Mouse (Mus musculus): Measurements from ENCODE around the gene Tom1l1.

GRCm38 (mm10) chr11:90657527-90657926, 30.6 kb downstream of the Tom1l1 start:
- TF ChIP-seq EP300 (IDR thresholded peaks at IDR 0.05; ENCODE audit: low read depth in 1 of 2, low read length in 2 of 2) (no peak), POLR2A (IDR thresholded peaks at IDR 0.05; ENCODE audit: control insufficient read depth in 1 of 2, insufficient read depth in 1 of 2, low read depth in 1 of 2, low read length in 2 of 2, poor library complexity in 1 of 2) (no peak), POLR2AphosphoS2 (IDR thresholded peaks at IDR 0.05; ENCODE audit: low read length) (no peak)
